Mouse (Mus musculus): ENCODE results near the gene Bahcc1. TPM values are rescaled to one million over a fixed set of nuclear protein-coding genes. Genes with fewer than 3 reads are reported as not detected.

Bahcc1 gene
- total RNA-seq, 2 experiments from 2014 or later = 3.5 to 5.3 TPM

DNA sequence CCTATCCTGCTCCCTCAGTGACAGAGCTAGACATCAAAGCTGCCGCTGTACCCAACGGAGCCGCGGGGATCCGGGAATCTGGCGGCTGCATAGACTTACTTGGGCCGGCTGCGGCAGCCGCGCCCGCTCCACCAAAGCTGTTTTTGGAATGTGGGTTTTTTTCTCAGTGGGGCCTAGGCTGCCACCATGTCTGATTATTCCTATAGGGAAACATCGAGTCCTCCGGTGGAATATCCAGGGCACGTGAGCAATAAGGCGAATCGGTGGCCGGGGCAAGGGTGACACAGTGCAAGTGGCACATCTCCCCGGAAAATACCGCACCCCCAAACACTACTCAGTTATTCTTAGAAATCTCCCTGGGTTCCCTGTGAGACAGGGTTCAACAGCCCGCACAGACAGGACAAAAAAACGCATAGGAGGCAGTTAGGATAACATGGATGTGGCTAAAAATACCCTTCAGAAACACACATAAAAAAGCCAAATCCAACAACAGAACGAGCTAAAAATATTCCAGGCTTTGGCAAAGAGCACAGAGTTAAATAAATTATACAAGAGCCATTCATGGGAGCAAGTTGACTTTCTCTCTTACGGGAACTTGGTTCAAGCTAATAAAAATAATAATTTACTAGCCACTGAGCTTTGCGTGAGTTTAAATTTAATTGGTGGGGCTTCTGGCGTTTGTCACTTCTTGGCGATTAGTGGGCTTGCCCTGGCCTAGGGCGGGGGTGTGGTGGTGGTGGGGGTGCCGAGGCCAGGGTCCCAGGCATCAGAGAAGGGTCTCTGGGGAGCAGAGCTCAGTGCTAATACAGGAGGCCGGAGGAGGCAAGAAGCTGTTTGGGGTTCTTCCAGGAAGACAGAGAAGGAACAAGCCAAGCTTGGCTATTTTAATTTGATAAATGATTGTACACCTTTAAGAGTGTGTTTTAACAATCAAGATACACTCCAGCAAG is 8.5 kb downstream of the Bahcc1 start:
- no peak for DNase-seq
- intact Hi-C loops (cut with DNase I) = no loop called here
- peak overlapping the region; percentile 88 for H3K4me3 ChIP-seq
- no peak for TF ChIP-seq CTCF (IDR thresholded peaks at IDR 0.05)
- H3K27ac ChIP-seq = peak overlapping the region; percentile 99

- TF ChIP-seq CTCF (IDR thresholded peaks at IDR 0.05) = no peak
- DNase-seq = no peak
- Histone ChIP-seq H3K27ac (peak overlapping the region; percentile 99), H3K4me3 (peak overlapping the region; percentile 21; the same call in 1 of the 2 replicates)
- intact Hi-C loops (cut with DNase I) = no loop called here
Observed at GRCm38 (mm10) chr11:120241981-120242725, 9.4 kb downstream of the Bahcc1 start.

DNA sequence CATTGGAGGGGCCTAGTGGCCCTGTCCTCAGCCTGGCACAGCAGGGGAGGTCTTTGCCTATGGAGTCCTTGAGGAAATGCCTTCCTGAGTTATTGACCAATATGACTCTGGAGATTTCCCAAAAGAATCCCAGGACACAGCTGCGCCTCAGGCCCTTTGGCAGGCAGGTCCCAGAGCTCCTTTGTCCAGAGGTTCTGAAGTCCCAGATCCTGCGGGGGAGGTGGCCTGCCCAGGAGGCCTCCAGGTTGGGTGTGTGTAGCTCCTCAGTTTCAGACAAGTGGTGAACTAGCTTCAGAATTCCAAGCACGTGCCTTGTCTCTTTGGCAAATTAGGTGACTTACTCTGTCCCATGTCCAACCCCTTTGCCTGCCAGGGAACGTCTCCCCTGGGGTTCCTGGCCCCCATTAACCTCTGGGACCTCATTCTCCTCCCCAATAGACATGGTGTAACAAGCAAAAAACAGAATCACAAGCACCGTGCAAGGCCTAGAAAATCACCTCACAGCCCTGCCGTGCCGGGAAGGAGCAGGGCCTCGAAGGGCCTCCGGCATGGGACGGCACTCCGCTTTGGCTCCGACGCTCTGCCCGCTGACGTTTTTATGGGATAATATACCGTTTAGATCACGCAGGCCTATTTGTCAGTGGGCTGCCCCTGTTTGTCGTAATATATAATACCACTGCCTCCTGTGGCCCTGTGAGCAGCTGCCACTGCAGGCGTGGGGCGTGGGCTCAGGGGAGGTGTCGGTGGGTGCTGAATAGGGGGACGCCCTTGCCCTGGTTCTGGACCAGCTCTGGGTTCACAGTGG is 10.2 kb downstream of the Bahcc1 start:
- no peak for DNase-seq
- no peak for TF ChIP-seq CTCF (IDR thresholded peaks at IDR 0.05)
- Histone ChIP-seq H3K27ac (peak overlapping the region; percentile 99), H3K4me3 (no peak overlapping the region)
- intact Hi-C loops (cut with DNase I) = no loop called here

GRCm38 (mm10) chr11:120243531-120243820 is 10.7 kb downstream of the Bahcc1 start:
- DNase-seq = no peak
- intact Hi-C loops (cut with DNase I) = no loop called here
- H3K27ac ChIP-seq = peak overlapping the region; percentile 99

GRCm38 (mm10) chr11:120248160-120248793 is 15.5 kb downstream of the Bahcc1 start:
- H3K4me3 ChIP-seq = no peak overlapping the region
- TF ChIP-seq CTCF (IDR thresholded peaks at IDR 0.05) = no peak
- H3K27ac ChIP-seq = no peak overlapping the region; the same call in 1 of the 2 replicates
- intact Hi-C loops (cut with DNase I) = no loop called here
- DNase-seq = no peak

More at GRCm38 (mm10) chr11:120243531-120243820, 10.7 kb downstream of the Bahcc1 start:
- TF ChIP-seq CTCF (IDR thresholded peaks at IDR 0.05) = no peak
- H3K4me3 ChIP-seq = no peak overlapping the region

GRCm38 (mm10) chr11:120248899-120249298 is 16.2 kb downstream of the Bahcc1 start:
- TF ChIP-seq CTCF (IDR thresholded peaks at IDR 0.05) = no peak
- intact Hi-C loops (cut with DNase I) = no loop called here
- no peak overlapping the region; the same call in 1 of the 2 replicates for H3K27ac ChIP-seq
- no peak overlapping the region for H3K4me3 ChIP-seq
- no peak for DNase-seq

DNA sequence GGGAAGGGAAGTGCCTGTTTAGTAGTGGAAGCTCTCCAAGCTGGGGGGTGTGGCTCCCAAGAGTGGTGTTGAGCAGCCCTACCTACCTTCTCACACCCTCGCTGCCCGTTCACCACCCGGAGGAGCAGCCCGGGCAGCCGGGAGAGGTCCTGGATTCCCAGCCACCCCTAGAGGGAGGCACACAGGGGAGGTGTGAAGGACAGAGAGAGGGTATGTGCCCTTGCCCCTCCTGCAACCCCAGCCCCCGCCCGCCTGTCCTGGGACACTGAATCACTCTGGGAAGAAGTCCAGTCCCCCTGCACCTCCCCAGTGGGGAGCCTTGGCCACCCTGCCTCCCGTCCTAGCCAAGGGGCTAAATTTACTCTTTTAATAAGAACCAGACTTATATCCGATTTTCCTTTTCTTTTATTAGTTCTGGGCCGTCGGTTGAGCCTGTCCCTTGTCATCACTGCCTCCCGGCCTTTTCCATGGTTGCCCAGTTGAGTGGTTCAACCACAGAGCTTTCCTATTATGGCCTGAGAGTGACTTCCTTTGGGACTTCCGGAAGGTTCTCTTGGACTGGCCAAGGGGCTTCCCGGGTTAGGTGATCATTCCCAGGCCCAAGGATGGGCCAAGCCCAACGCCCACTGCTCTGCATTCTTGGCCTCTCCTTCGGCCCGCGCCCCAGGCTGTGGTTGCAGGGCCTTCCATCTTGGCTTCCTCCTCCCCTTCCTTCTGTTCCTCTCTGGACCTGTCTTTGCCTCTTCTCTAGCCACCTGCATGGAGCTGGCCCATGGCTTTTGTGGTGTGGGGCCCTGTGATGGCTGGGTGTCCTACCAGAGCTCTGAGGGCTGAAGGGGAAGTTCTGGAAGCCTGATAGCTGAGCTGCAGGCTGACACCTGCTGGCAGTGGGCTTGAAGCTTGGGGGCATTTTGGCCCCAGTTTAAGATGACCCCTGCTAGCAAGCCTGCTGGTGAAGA is 18.5 kb downstream of the Bahcc1 start:
- TF ChIP-seq CTCF (IDR thresholded peaks at IDR 0.05) = no peak
- DNase-seq = peak; percentile 67
- H3K27ac ChIP-seq = peak overlapping the region; percentile 80
- intact Hi-C loops (cut with DNase I) = no loop called here
- peak overlapping the region; percentile 11; the same call in 1 of the 2 replicates for H3K4me3 ChIP-seq

GRCm38 (mm10) chr11:120251950-120252308 is 19.2 kb downstream of the Bahcc1 start:
- Histone ChIP-seq H3K27ac (peak overlapping the region; percentile 80), H3K4me3 (no peak overlapping the region)
- intact Hi-C loops (cut with DNase I) = no loop called here
- no peak for TF ChIP-seq CTCF (IDR thresholded peaks at IDR 0.05)
- DNase-seq = no peak

DNA sequence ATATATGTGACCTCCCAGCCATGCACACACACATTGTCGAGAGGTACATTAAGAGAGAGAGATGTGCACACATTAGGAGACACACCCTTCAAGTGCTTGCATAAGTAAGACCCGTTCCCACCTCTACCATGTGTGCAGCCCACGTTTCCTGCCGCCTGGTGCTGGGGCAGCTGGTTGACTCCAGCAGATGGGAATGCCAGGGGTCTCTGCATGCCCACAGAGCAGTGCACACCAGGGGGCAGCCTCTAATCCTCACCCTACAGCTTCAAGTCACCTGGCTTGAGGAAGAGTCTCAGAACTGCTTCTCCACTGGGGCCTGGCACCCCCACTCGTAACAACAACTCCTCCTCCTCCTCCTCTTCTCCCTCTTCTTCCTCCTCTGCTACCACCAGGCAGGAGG is 19.7 kb downstream of the Bahcc1 start:
- intact Hi-C loops (cut with DNase I) = no loop called here
- no peak for TF ChIP-seq CTCF (IDR thresholded peaks at IDR 0.05)
- H3K27ac ChIP-seq = peak overlapping the region; percentile 80
- H3K4me3 ChIP-seq = peak overlapping the region; percentile 37
- DNase-seq = no peak

DNA sequence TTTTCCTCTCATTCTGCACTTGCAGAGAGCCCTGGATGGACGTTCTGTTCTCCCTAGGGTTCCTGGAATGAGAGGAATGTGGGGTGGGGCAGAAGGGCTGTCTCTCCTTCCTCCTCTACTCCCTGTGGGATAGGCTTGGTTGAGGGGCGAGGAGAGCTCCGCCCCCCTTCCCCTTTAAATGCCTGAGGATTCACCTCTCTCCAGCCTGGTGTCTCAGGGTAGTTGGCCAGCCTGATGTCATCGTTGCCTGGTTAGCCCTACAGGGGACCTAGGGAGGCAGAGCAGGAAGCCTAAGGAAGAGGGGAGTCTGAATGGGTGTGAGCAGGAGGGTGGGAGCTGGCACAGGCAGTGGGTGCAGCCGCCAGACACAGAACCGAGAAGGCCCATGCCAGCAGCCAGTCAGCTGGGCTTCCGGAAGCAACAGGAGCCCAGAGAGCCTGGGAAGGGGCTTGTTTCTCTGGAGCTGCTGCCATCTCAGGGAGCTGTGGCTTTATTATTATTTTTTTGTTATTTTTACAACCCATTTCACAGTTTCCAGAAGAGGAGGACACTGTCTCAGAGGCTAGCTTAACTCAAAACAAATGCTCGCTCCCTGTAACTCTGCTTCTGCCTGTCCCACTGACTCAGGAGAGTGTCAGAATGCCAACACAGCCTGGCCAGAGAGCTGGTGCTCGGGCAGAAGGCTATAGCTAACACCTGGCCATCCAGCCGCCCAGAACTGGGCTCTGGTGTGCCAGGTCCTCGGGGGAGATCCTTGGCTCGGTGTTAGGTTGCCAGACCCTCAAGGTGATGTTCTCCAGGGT is 20.3 kb downstream of the Bahcc1 start:
- peak; percentile 62 for DNase-seq

More for the DNA sequence above, 20.3 kb downstream of the Bahcc1 start:
- TF ChIP-seq CTCF (IDR thresholded peaks at IDR 0.05) = no peak
- intact Hi-C loops (cut with DNase I) = no loop called here
- peak overlapping the region; percentile 80 for H3K27ac ChIP-seq
- H3K4me3 ChIP-seq = peak overlapping the region; percentile 37
